Mouse (Mus musculus): ENCODE results near the gene Aco1.
A peak's percentile ranks its signal among the peaks of the same experiment; 100 is the strongest.
"Not testable (repeated sequence)": the region's sequence is repeated elsewhere in the genome, so short reads cannot be mapped to it uniquely, and the experiment has no call there.

The Aco1 gene

DNA sequence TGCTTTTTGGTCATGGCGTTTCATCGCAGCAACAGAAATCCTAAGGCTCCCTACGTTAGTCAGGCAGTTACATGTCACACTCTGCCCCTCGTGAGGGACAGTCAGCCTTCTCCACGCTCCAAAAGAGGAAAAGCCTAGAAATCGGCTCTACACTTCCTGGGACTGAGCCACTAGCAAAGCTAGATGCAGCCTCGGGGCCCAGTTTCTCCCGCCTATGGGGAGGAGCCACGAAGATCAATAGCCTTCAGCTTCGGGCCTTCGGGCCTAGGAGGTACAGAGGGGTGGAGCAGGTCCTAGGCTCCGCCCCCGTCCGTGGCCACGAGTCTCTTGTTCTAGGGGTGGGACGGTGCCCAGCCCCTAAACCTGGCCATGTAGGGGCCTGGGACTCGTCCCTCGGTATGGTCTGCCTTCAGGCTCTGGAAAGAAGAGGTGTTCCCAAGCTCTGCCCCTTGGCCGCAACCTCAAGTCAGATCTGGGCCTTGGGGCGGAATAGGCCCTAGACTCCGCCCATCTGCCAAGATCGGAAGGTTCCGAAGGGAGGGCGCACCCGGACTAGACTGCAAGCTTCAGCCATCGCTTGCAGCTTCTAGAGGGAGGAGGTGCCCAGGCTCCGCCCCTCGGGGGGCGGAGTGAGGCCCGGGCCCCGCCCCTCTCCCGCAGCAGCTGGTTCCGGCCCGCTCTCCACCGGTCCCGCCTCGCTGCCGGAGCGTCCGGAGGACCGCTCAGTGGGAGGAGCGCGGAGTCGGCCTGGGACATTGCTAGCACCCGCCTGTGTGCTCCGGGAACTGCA, at the start of gene Aco1:
TSS of gene Aco1 (plus strand) at position 339 of the 790 bp plus-strand sequence.
- peak; percentile 92 to 95 for DNase-seq (ENCODE audit: low spot score in 2 of 2)

GRCm38 (mm10) chr4:40094974-40095373, 47.9 kb upstream of the Aco1 start:
- DNase-seq (ENCODE audit: low spot score in 2 of 2), result no peak

DNA sequence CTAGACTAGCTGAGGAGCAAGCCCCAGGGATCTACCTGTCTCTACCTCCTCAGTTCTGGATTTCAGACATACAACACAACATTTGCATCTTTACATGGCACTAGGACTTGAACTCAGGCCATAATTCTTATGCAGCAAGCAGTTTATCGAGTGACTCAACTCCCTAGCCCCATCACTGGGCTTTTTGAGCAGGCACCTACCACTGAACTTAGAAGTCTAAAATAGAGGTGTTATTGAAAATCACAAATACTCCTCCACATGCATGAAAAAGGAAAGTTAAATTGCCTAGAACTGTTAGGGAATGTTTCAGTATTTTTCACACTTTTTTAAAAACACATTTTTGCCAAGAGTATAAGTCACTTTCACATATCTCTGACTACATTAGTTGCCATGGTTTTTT, 39.9 kb upstream of the Aco1 start:
- no peak for DNase-seq (ENCODE audit: low spot score in 2 of 2)

DNA sequence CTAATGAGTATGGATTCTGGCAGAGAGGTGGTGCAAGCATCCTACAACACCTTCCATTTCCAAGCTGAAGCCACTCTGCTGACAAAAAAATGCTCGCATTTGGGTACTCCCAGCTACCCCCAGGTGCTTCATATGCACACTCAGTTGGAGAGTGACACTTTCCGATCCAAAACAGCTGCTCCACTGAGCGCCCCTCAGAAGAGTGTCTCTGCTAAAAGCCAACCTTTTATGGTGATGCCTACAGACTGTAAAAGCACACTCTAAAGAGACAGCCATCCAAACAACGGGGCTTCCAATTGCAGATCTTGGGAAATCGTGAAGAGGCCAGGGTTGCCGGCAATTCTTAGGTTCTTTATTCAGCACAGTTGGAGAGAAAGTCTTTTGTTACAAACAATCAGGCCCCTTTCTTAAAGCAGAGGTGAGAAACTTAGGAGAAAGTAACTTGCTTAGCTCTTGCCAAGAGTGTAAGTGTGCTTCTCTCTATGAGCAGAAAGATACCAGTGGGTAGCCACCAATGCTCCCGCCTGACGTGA, 36.8 kb upstream of the Aco1 start:
- DNase-seq (ENCODE audit: low spot score in 2 of 2), result no peak

- DNase-seq (ENCODE audit: low spot score in 2 of 2), result no peak
Observed at GRCm38 (mm10) chr4:40108030-40108429, 34.9 kb upstream of the Aco1 start.

- DNase-seq (ENCODE audit: low spot score in 2 of 2), result no peak
Observed at GRCm38 (mm10) chr4:40113173-40113572, 29.7 kb upstream of the Aco1 start.

GRCm38 (mm10) chr4:40121221-40121620, 21.7 kb upstream of the Aco1 start:
- DNase-seq (ENCODE audit: low spot score in 2 of 2), result no peak

GRCm38 (mm10) chr4:40122291-40122690, 20.6 kb upstream of the Aco1 start:
- DNase-seq (ENCODE audit: low spot score in 2 of 2), result not testable (repeated sequence)

DNA sequence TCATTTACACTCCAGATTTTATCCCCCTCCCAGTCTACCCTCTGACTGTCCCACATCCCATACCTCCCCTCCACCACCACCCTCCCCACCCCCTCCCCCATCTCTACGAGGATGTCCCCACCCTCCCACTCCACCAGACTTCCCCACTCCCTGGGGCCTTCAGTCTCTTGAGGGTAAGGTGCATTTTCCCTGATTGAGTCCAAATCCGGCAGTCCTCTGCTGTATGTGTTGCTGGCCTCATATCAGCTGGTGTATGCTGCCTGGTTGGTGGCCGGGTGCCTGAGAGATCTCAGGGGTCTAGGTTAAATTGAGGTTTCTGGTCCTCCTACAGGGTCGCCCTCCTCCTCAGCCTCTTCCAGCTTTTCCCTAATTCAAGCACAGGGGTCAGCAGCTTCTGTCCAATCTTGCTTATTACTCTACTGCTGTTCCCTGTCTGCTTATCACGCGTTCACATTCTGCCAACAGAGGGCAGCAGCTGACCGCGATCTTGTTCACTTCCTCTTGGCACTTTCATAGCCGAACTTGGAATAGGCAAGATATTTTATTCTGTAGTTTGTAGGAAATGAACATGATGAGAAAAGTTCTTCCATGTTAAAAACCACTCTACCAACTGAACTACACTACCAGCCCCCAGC, 8.3 kb upstream of the Aco1 start:
- peak; percentile 49 to 76 for DNase-seq (ENCODE audit: low spot score in 2 of 2)

- DNase-seq (ENCODE audit: low spot score in 2 of 2), result no peak
Observed at GRCm38 (mm10) chr4:40136519-40136918, 6.4 kb upstream of the Aco1 start.

- no peak for DNase-seq (ENCODE audit: low spot score in 2 of 2)
Observed at GRCm38 (mm10) chr4:40139663-40140255, 3.1 kb upstream of the Aco1 start.

- DNase-seq (ENCODE audit: low spot score in 2 of 2), result no peak
Observed at GRCm38 (mm10) chr4:40143533-40143871, 621 bp downstream of the Aco1 start.

- no peak for DNase-seq (ENCODE audit: low spot score in 2 of 2)
Observed at GRCm38 (mm10) chr4:40144543-40144942, 1.7 kb downstream of the Aco1 start.

GRCm38 (mm10) chr4:40144981-40145380, 2.1 kb downstream of the Aco1 start:
- DNase-seq (ENCODE audit: low spot score in 2 of 2), result no peak

DNA sequence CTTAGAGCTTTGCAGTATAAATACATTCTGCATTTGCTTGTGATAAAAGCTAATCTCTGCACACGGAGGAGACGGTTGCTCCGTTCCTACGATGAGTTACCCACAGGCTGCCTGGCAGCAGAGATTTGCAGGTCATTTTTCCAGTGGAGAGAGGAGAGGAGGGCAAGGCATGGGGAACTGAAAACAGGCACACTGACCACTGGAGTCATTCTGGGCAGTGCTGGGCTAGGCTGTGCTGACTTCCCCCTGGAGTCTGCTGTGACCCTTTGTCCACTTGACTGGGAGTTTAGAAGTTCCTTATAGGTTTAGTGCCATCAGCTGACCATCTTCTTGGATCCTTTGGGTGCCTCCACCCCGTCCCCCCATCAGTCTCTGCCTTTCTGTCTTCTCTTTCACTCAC, 5.4 kb downstream of the Aco1 start:
- no peak for DNase-seq (ENCODE audit: low spot score in 2 of 2)

GRCm38 (mm10) chr4:40150046-40150445, 7.2 kb downstream of the Aco1 start:
- no peak for DNase-seq (ENCODE audit: low spot score in 2 of 2)

GRCm38 (mm10) chr4:40152771-40153170, 9.9 kb downstream of the Aco1 start:
- no peak for DNase-seq (ENCODE audit: low spot score in 2 of 2)

DNA sequence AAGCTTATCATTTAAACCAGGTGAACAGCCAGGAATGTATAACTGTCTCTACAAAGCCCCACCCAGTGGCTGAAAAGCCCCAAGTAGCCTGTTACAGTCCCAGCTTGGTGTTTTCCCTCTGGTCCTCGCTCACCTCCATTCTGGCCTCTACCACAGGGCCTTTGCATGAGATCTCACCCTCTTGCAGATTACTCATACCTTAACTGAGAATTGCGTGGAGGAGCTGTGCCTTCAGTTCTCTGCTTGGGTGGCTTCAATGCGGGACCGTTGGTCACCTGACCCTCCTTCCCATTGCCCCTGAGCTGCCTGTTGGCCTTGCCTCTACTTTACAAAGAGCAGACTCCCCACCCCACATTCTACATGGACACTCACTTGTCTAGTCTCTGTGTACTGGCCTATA, 10.6 kb downstream of the Aco1 start:
- DNase-seq (ENCODE audit: low spot score in 2 of 2), result no peak

GRCm38 (mm10) chr4:40154751-40155150, 11.9 kb downstream of the Aco1 start:
- no peak for DNase-seq (ENCODE audit: low spot score in 2 of 2)

GRCm38 (mm10) chr4:40155467-40155999, 12.7 kb downstream of the Aco1 start:
- no peak for DNase-seq (ENCODE audit: low spot score in 2 of 2)

GRCm38 (mm10) chr4:40156153-40156552, 13.3 kb downstream of the Aco1 start:
- no peak for DNase-seq (ENCODE audit: low spot score in 2 of 2)

Measured in frontal cortex, postnatal 14 days (tissue).